9 mouse cellular contexts compared by ENCODE assay signal in the genomic region with DNA sequence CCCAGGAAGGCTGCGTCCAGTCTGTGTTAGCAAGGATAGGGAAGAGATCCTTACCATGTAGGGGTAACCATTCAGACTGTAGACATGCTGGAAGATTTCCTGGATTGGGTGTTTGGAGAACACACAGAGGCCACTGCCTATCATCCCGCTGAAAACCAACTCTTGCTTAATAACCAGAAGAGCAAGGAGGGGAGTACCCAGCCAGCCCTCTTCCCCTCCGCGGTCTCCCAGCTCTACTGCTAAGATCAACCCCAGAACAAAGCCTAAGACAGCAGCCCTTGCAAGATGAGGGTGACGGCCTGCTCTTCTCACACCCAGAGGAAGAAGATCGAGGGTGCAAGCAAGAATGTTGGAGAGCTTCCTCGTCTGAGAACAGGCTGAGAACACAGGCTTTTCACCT. TPM values are rescaled to one million over a fixed set of nuclear protein-coding genes. Genes with fewer than 3 reads are reported as not detected.
DNase-seq lines count a peak whose midpoint lies in the region; ATAC-seq and TF ChIP-seq lines count a peak whose summit lies in the region.
"Had no signal": no experiment of that assay in that cellular context is flagged by ENCODE, and none has a peak within 500 bp of the region (broad histone marks: within the 10 kb centered on the region; RNA-seq: fewer than 3 reads in every experiment).

No protein-coding gene starts in this region.

- H3K27ac ChIP-seq in heart, embryonic 12.5 days (ENCODE audit: poor library complexity, severe bottlenecking): no peak overlapping the region
- no peak overlapping the region for H3K27ac ChIP-seq in ES-E14 (ENCODE audit: insufficient read depth, low read depth, low read length, poor library complexity, severe bottlenecking)
- H3K27ac ChIP-seq in hindbrain, embryonic 11.5 days (ENCODE audit: low read depth, low read length): no peak overlapping the region
- peak overlapping the region; percentile 13 for H3K27ac ChIP-seq in midbrain, embryonic 10.5 days (replicated peaks)

- intact Hi-C loops in heart, postnatal 25 days (cut with DNase I): no loop called here

- H3K9me3 ChIP-seq in heart, embryonic 12.5 days (replicated peaks): no peaks in the 10 kb centered on the region
- no peaks in the 10 kb centered on the region for H3K9me3 ChIP-seq in ES-E14 (ENCODE audit: control insufficient read depth, insufficient read depth, low read depth, low read length)
- H3K9me3 ChIP-seq in hindbrain, embryonic 11.5 days (ENCODE audit: control insufficient read depth, low read length): no peaks in the 10 kb centered on the region
- no peaks in the 10 kb centered on the region for H3K9me3 ChIP-seq in midbrain, embryonic 10.5 days (replicated peaks)

- 46% methylated on average over 7 of the region's 7 CpGs for WGBS in heart, embryonic 12.5 days
- 59% methylated on average over 7 of the region's 7 CpGs for WGBS in hindbrain, embryonic 11.5 days
- WGBS in midbrain, embryonic 10.5 days: 56% methylated on average over 7 of the region's 7 CpGs

- H3K36me3 ChIP-seq in heart, embryonic 12.5 days: peaks cover 48% of the 10 kb centered on the region
- peaks cover 34% of the 10 kb centered on the region for H3K36me3 ChIP-seq in ES-E14 (ENCODE audit: control insufficient read depth, insufficient read depth, low read length, poor library complexity, severe bottlenecking)
- H3K36me3 ChIP-seq in hindbrain, embryonic 11.5 days (ENCODE audit: control insufficient read depth, insufficient read depth, low read length): 0 out of 2 replicates have a peak, but pooled peaks cover 7% of the 10 kb centered on the region
- H3K36me3 ChIP-seq in midbrain, embryonic 10.5 days: peaks cover 48% of the 10 kb centered on the region

- H3K9ac ChIP-seq in heart, embryonic 12.5 days: peak overlapping the region; percentile 88
- peak overlapping the region; percentile 77 for H3K9ac ChIP-seq in ES-E14 (ENCODE audit: insufficient read depth, low read depth, low read length, poor library complexity, severe bottlenecking)
- H3K9ac ChIP-seq in hindbrain, embryonic 11.5 days (ENCODE audit: low read depth, low read length): peak overlapping the region; percentile 7; the same call in 1 of the 2 replicates

- in situ Hi-C loops in ES-E14 (cut with MboI; ENCODE audit: low sequenced_read_pairs in 2 of 2, unreplicated experiment in 2 of 2): no loop called here

- ATAC-seq in heart, embryonic 12.5 days (ENCODE audit: insufficient number of reproducible peaks, low FRiP score): no peak
- no peak for ATAC-seq in hindbrain, embryonic 11.5 days (ENCODE audit: low FRiP score)
- no peak for ATAC-seq in megakaryocyte-erythroid progenitor cell, adult 5-6 weeks (replicated peaks; ENCODE audit: low FRiP score, low TSS enrichment, poor library complexity, severe bottlenecking)

- peak overlapping the region; percentile 95 for H3K4me2 ChIP-seq in heart, embryonic 12.5 days
- H3K4me2 ChIP-seq in hindbrain, embryonic 11.5 days (replicated peaks; ENCODE audit: low read depth, low read length): peak overlapping the region; percentile 68

- H3K4me3 ChIP-seq in heart, embryonic 12.5 days: peak overlapping the region; percentile 73
- H3K4me3 ChIP-seq in ES-E14 (ENCODE audit: insufficient read depth in 1 of 2, low read depth in 1 of 2, low read length in 2 of 2, poor library complexity in 1 of 2, severe bottlenecking in 1 of 2): peak overlapping the region; percentile 74 to 78; a peak in 2 of 4 replicates
- peak overlapping the region; percentile 56 for H3K4me3 ChIP-seq in hindbrain, embryonic 11.5 days (ENCODE audit: low read depth, low read length)
- H3K4me3 ChIP-seq in midbrain, embryonic 10.5 days: peak overlapping the region; percentile 74

- no peak for DNase-seq in heart, postnatal 25 days (ENCODE audit: low spot score)
- DNase-seq in ES-E14 (ENCODE audit: low read depth, low spot score): no peak
- DNase-seq in hindbrain, embryonic 11.5 days (ENCODE audit: low spot score): no peak
- no peak for DNase-seq in midbrain, embryonic 10.5 days (ENCODE audit: low spot score)
- no peak for DNase-seq in yolk sac, embryonic 10.5 days (ENCODE audit: low spot score)
- DNase-seq in kidney, postnatal 36 days: no peak

- H3K4me1 ChIP-seq in heart, embryonic 12.5 days (replicated peaks): peaks cover 24% of the 10 kb centered on the region
- H3K4me1 ChIP-seq in ES-E14 (ENCODE audit: control insufficient read depth in 2 of 2, insufficient read depth in 2 of 2, low read length in 2 of 2, poor library complexity in 1 of 2): peaks cover 4 to 9% of the 10 kb centered on the region in 2 experiments; a peak in 1 of 4 replicates
- H3K4me1 ChIP-seq in hindbrain, embryonic 11.5 days (replicated peaks; ENCODE audit: control insufficient read depth, insufficient read depth, low read length): 0 out of 2 replicates have a peak, but pooled peaks cover 2% of the 10 kb centered on the region
- H3K4me1 ChIP-seq in midbrain, embryonic 10.5 days: peaks cover 48% of the 10 kb centered on the region

- H3K27me3 ChIP-seq in heart, embryonic 12.5 days (replicated peaks): no peaks in the 10 kb centered on the region
- no peaks in the 10 kb centered on the region for H3K27me3 ChIP-seq in hindbrain, embryonic 11.5 days (ENCODE audit: control insufficient read depth, insufficient read depth, low read length)
- H3K27me3 ChIP-seq in midbrain, embryonic 10.5 days (ENCODE audit: low read depth, poor library complexity, severe bottlenecking): 0 out of 2 replicates have a peak, but pooled peaks cover 8% of the 10 kb centered on the region

TF ChIP-seq in ES-E14, 5 proteins besides CTCF, POLR2A, EP300 and RAD21:
- TF ChIP-seq CHD2 (IDR thresholded peaks at IDR 0.05; ENCODE audit: low read depth, low read length) (no peak), ZC3H11A (IDR thresholded peaks at IDR 0.05; ENCODE audit: borderline replicate concordance, low read depth, low read length) (no peak), ZNF384 (IDR thresholded peaks at IDR 0.05; ENCODE audit: low read depth, low read length) (no peak), HCFC1 (IDR thresholded peaks at IDR 0.05; ENCODE audit: borderline replicate concordance, insufficient read depth, low read length) (no peak), MAFK (IDR thresholded peaks at IDR 0.05; ENCODE audit: insufficient read depth, low read depth, low read length) (no peak)
TF ChIP-seq in ES-E14: peak in this region for 0.

RNA-seq across cellular contexts. Expression of gene Smpd2, which starts 1.3 kb away (rescaled TPM):
- 42.7 and 45.6 TPM in 2 replicates for polyA plus RNA-seq in heart, embryonic 12.5 days (2016; fragmentation: Nextera tagmentation; extraction: Ambion mirVana)
- 10 to 100 TPM; 38.3 to 38.6 TPM for total RNA-seq in heart, postnatal 25 days (2021)
- 31.7 and 54.8 TPM in 2 replicates for total RNA-seq in ES-E14 (2012; rRNA removed)
- 45.9 and 47.6 TPM in 2 replicates for polyA plus RNA-seq in hindbrain, embryonic 11.5 days (2014; fragmentation: Nextera tagmentation; extraction: Ambion mirVana)
- polyA plus RNA-seq in midbrain, embryonic 10.5 days (2016; fragmentation: Nextera tagmentation; extraction: Ambion mirVana): 68.7 and 72.2 TPM in 2 replicates
- total RNA-seq in megakaryocyte-erythroid progenitor cell, adult 5-6 weeks (2014; fragmentation: Nextera tagmentation): 1.6 and 2.1 TPM in 2 replicates
- 3.1 and 3.2 TPM in 2 replicates for total RNA-seq in megakaryocyte-erythroid progenitor cell, adult 5-6 weeks (2017)

RNA-seq across cellular contexts. Expression of gene Ppil6, which starts 1.4 kb away (rescaled TPM):
- polyA plus RNA-seq in heart, embryonic 12.5 days (2016; fragmentation: Nextera tagmentation; extraction: Ambion mirVana): 1.1 TPM in 2 replicates
- 1 to 10 TPM; 1.4 to 1.5 TPM for total RNA-seq in heart, postnatal 25 days (2021)
- total RNA-seq in ES-E14 (2012; rRNA removed): 0.53 TPM in 1 of 2 replicates, not detected in the other
- polyA plus RNA-seq in hindbrain, embryonic 11.5 days (2014; fragmentation: Nextera tagmentation; extraction: Ambion mirVana): 1.3 and 1.4 TPM in 2 replicates
- polyA plus RNA-seq in midbrain, embryonic 10.5 days (2016; fragmentation: Nextera tagmentation; extraction: Ambion mirVana): 0.76 and 1.7 TPM in 2 replicates
- 0.84 TPM in 1 of 2 replicates, not detected in the other for total RNA-seq in megakaryocyte-erythroid progenitor cell, adult 5-6 weeks (2014; fragmentation: Nextera tagmentation)
- total RNA-seq in megakaryocyte-erythroid progenitor cell, adult 5-6 weeks (2017): not detected in 2 replicates
- total RNA-seq: MEL had no signal

RNA-seq across cellular contexts. Expression of gene Mical1, which starts 12.8 kb away (rescaled TPM):
- 38.9 and 45.3 TPM in 2 replicates for polyA plus RNA-seq in heart, embryonic 12.5 days (2016; fragmentation: Nextera tagmentation; extraction: Ambion mirVana)
- total RNA-seq in heart, postnatal 25 days (2021): 10 to 100 TPM; 11.5 to 15.6 TPM
- total RNA-seq in ES-E14 (2012; rRNA removed): 35.3 and 54.7 TPM in 2 replicates
- 26.6 and 28.1 TPM in 2 replicates for polyA plus RNA-seq in hindbrain, embryonic 11.5 days (2014; fragmentation: Nextera tagmentation; extraction: Ambion mirVana)
- 49.1 and 53.7 TPM in 2 replicates for polyA plus RNA-seq in midbrain, embryonic 10.5 days (2016; fragmentation: Nextera tagmentation; extraction: Ambion mirVana)
- 2.6 and 19.8 TPM in 2 replicates for total RNA-seq in megakaryocyte-erythroid progenitor cell, adult 5-6 weeks (2014; fragmentation: Nextera tagmentation)
- 1.9 and 14.4 TPM in 2 replicates for total RNA-seq in megakaryocyte-erythroid progenitor cell, adult 5-6 weeks (2017)

RNA-seq across cellular contexts. Expression of gene Cd164, which starts 30.3 kb away (rescaled TPM):
- 217 and 224 TPM in 2 replicates for polyA plus RNA-seq in heart, embryonic 12.5 days (2016; fragmentation: Nextera tagmentation; extraction: Ambion mirVana)
- 100 to 1,000 TPM; 126 to 148 TPM for total RNA-seq in heart, postnatal 25 days (2021)
- total RNA-seq in ES-E14 (2012; rRNA removed): 112 and 127 TPM in 2 replicates
- polyA plus RNA-seq in hindbrain, embryonic 11.5 days (2014; fragmentation: Nextera tagmentation; extraction: Ambion mirVana): 122 and 123 TPM in 2 replicates
- 98.5 and 108 TPM in 2 replicates for polyA plus RNA-seq in midbrain, embryonic 10.5 days (2016; fragmentation: Nextera tagmentation; extraction: Ambion mirVana)
- total RNA-seq in megakaryocyte-erythroid progenitor cell, adult 5-6 weeks (2014; fragmentation: Nextera tagmentation): 100 and 107 TPM in 2 replicates
- total RNA-seq in megakaryocyte-erythroid progenitor cell, adult 5-6 weeks (2017): 96.6 and 142 TPM in 2 replicates

RNA-seq across cellular contexts. Expression of gene Zbtb24, which starts 38.7 kb away (rescaled TPM):
- 13.3 and 13.5 TPM in 2 replicates for polyA plus RNA-seq in heart, embryonic 12.5 days (2016; fragmentation: Nextera tagmentation; extraction: Ambion mirVana)
- 1 to 10 TPM; 7.2 to 8.2 TPM for total RNA-seq in heart, postnatal 25 days (2021)
- 11.9 and 12.7 TPM in 2 replicates for total RNA-seq in ES-E14 (2012; rRNA removed)
- polyA plus RNA-seq in hindbrain, embryonic 11.5 days (2014; fragmentation: Nextera tagmentation; extraction: Ambion mirVana): 20.1 TPM in 2 replicates
- 17.6 and 18.9 TPM in 2 replicates for polyA plus RNA-seq in midbrain, embryonic 10.5 days (2016; fragmentation: Nextera tagmentation; extraction: Ambion mirVana)
- 8.9 and 9.9 TPM in 2 replicates for total RNA-seq in megakaryocyte-erythroid progenitor cell, adult 5-6 weeks (2014; fragmentation: Nextera tagmentation)
- total RNA-seq in megakaryocyte-erythroid progenitor cell, adult 5-6 weeks (2017): 11.8 and 21.9 TPM in 2 replicates

Comparison
In these comparisons a context has a peak if more than half of its experiments do, and no peak if none do; other contexts are left out.
1. H3K9ac ChIP-seq: peak in every context shown above with its lines; median percentile 88 in heart, embryonic 12.5 days; 77 in ES-E14; 7 in hindbrain, embryonic 11.5 days.